Mouse (Mus musculus): Measurements from ENCODE around the gene March9. TPM values are rescaled to one million over a fixed set of nuclear protein-coding genes. Genes with fewer than 3 reads are reported as not detected.
"Not testable (repeated sequence)": the region's sequence is repeated elsewhere in the genome, so short reads cannot be mapped to it uniquely, and the experiment has no call there.

Gene March9
- total RNA-seq, 2 experiments from 2014 or later, result 21.3 to 21.6 TPM

DNA sequence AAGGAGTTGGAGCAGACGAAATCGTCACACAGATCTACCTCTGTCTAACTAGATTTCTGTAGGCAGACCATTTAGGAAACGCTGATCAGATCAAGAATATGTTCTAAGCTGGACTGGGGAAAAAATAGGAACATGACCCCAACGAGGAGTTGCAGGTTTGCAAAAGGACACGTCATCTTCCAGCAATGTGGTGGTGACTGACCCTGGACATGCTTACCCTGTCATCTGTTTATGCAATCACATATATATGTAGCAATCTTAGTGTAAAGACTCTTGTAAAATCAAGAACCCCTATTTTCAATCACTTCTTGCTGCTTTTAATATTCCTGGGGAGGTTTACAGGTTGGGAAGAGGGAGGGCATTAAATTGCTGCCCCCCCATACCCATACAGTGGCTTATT lies 2.5 kb upstream of the March9 start:
- DNase-seq, result no peak

GRCm38 (mm10) chr10:127062101-127062500 lies 2.1 kb upstream of the March9 start:
- DNase-seq, result not testable (repeated sequence)

GRCm38 (mm10) chr10:127061513-127061912 lies 1.5 kb upstream of the March9 start:
- DNase-seq, result no peak

DNA sequence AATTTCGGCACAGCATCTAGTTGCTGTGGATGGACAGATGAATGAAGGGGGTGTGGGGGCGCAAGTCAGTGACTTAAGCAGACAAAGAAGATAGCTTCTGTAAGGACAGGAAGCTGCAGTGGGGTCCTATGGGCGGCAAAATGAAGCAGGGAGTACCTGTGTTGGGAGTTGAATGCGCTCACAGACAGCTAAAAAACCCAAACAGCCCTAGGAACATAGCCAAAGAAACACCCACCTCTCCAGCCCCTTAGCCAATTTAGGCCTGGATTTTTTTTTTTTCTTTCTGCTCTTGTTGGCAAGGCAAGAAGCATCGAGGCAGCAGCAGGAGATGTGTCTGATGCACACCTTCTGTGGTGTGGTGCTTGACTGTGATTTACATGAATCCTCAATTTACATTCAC lies 1.1 kb upstream of the March9 start:
- no peak for DNase-seq

DNA sequence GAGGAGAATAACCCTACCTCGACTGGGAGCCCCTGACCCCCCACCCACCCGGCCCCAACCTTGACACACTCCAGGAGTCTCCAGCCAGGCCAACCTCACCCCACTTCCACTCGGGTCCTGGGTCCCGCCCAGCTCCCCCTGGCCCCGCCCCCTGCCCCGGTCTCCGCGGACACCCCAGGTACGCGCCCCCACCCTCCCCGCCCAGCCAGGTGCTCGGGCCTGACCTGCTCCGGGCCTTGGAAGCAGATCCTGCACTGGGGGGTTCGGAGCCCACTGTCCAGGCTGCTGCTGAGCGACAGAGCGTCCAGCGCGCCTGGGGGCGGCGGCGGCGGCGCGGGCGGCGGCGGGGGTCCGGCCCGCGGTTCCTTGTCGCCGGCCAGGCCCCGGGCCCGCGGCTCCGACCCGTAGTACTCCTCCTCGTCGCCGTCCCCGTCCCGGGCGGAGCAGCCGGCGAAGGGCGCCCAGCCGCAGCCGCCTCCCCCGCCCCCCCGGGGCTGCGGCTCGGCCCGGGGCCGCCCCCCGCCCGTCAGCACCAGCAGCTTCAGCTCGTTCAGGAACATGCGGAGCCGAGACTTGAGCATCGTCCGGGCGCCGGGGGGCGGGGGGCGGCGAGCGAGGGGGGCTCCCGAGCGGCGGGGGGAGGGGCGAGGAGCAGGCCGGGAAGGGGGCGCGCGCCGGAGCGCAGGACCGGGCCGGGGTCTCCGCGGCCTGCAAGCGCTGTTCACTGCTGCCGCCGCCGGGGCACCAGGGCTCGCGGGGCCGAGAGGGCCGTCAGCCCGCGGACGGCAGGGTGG lies 613 bp downstream of the March9 start:
- no peak for DNase-seq

DNA sequence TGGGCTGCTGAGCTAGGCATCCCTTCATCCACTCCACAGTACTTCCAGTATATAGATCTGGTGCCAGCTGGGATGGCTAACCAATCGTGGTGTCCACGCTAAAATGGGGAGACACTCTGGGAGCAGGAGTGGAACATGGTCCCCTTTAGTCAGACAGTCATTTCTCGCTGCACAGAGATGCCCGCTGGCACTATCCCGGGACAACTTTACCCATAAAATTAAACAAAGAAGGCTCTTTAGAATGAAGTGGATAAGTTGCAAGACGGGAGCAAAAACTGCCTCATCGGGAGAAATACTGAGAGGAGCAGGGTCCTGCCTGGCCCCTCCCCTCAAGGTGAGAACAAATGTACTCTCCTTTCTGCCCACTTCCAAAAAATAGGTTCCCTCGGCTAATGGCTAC lies 1.3 kb downstream of the March9 start:
- no peak for DNase-seq

DNA sequence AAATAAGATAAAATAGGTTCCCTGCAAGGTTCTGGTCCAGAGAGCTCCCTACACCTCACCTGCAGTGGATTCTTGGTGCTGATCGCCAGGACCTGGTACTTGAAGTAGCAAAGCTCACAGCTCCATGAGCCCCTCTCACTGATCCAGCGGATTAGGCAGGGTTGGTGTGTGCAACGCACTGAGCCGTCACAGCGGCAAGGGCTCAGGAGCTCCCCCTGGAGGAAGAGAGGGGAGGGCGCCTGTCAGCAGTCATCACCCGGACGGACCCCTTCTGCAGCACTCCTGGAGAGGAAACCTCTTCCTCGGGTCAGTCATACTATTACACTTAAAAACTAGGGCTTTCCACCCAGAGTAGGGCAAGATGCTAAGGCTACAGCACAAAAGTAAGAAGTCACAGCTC lies 1.8 kb downstream of the March9 start:
- DNase-seq, result peak; percentile 74 to 80

DNA sequence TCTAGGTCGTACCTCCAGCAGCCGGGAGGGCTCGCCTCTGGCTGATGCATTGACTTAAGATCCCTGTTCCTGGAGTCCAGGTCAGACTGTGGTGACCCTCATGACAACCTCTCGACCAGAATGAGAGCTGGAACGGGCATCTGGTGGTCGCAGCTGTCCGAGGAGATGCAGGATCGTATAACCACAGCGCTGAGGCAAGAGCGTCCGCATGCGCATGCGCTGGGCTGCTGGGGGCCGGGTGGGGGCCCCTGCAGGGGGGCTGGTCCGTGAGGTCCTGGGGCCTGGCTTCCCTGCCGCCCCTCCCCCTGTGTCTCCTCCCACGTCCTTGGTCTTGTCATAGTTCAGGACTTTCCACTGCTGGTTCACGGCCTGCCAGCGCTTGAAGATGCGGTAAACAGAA lies 3.5 kb downstream of the March9 start:
- DNase-seq, result no peak

DNA sequence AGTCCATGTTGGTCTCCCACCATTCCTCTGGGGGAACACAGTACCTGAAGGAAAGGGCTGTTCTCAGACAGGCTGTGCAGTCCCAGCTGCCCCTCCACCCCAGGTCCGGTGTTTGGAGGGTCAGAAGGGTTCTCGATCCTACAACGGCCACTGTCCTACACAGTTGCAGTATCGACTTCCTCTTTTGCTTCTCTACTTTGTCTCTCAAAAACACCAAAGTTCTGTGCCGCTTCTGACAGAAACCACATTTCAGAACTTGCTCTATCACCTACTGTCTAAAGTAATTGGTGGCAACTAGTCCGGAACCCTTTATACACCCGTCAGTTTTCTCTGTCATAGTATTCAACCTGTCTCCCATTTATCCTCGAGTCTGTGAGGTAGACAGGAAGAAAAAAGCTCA lies 4.6 kb downstream of the March9 start:
- DNase-seq, result no peak

DNA sequence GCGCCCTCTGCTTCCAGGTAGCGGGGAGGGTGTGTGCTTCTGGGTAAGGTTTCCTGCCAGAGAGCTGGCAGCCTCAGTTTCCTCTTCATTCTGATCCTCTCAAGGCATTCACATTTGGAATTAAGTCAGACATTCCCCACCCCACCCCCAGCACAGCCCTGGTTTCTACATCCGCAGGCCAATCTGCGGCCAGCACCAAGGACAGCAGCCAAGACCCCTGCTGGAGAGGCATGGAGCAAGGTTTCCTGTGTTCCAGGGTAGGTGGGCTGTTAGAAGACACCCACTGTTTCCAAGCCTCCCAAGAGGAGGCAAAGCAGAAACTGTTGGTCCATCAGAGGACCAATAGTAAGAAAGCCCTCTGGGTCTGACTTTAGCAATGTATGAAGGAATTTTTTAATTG lies 5.3 kb downstream of the March9 start:
- no peak for DNase-seq

DNA sequence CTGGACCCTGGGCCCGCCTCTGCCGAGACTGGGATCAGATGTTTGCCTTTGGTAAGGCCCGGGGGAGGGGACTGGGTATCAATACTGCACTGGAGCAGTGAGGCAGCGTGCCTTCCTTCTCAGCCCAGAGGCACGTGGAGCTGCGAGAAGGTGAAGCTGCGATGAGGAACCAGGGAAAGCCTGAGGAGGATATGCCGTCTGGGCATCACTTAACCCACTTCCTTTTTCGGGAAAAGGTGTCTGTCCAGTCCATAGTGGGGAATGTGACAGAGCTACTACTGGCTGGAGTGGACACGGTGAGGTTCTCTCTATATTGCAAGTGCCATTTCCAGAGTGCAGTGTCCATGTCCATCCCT lies 9.9 kb downstream of the March9 start:
- DNase-seq, result no peak

DNA sequence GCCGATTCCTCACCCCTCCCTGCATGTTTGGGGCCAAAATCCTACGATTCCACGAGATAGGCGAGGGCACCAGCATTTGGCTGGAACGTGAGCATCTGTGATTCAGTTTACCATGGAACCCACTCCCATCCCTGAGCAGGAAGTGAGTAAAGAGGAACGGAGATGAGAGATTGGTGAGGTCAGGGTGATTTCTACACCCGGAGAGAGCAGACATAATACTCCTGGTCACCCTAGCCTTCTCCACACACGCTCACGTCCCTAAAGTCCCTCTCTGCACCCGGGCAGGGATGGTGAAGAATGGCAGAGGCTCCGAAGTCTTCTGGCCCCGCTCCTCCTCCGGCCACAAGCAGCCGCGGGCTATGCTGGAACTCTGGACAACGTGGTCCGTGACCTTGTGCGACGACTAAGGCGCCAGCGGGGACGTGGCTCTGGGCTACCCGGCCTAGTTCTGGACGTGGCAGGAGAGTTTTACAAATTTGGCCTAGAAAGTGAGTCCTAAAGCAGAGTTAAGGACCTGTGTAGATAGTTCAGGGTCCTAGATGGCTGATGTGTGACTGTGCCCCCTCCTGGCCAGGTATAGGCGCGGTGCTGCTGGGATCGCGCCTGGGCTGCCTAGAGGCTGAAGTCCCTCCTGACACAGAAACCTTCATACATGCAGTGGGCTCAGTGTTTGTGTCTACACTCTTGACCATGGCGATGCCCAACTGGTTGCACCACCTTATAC lies 10.4 kb downstream of the March9 start:
- no peak for DNase-seq

DNA sequence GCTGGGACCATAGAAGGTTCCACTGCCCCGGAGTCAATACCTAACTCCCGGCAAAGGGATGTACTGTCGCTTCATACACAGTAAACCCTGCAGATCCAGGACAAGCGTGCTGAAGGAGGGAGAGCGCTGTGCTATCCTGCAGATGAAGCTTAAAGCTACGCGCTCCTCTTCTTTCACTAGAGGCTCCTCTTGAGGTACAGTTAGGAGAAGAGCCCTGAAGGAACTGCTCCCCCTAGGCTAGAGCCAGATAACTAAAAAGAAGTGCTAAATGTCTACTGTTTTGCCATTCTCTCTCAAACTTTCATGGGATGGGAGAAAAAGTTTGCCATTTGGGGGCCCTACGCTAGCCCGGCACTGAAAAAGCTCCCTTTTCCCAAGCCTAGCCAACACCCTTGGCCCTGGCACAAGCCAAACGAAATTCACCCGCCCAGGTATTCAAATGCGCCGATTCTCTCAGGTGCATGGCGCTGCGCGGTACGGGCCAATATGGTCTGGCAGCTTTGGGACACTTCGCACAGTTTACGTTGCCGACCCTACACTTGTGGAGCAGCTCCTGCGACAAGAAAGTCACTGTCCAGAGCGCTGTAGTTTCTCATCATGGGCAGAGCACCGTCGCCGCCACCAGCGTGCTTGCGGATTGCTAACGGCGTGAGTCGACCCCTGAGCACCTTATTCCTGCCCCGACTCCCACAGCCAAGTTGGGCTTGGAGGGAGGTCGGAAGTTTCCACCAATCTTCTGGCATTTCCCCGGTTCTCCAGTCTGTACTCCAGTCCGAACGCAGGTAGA lies 11.2 kb downstream of the March9 start:
- no peak for DNase-seq

- no peak for DNase-seq
These were observed 12.0 kb downstream of the March9 start, which contains the start of gene Cyp27b1 for GRCm38 (mm10) chr10:127047954-127048353. TSS of gene Cyp27b1 (plus strand) at chr10:127048250.

DNA sequence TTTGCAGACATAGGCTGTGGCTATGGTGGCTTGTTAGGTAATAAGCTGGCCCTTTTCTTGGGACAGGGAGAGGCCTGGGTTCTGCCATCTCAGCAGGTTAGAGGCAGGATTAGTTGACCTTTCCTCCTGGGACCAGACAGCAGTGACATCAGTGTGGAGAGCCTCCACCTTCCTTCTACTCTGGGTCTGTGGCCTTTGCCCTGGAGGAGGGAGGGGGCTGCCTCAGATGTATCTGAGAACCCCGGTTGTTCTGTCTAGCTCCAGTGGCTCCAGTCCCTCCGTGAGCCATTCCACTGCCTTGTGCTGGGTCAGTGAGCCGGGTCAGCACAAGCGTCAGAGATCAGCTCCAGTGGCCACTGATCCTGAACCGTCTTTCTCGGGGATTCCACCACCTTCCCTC lies 16.8 kb downstream of the March9 start:
- no peak for DNase-seq

GRCm38 (mm10) chr10:127042468-127043115 lies 17.4 kb downstream of the March9 start:
- no peak for DNase-seq

- DNase-seq, result peak; percentile 92
These were observed 18.1 kb downstream of the March9 start for GRCm38 (mm10) chr10:127041774-127042338.

GRCm38 (mm10) chr10:127041274-127041766 lies 18.7 kb downstream of the March9 start, which contains the start of the genes Mettl1 and Eef1akmt3:
TSS of gene Mettl1 (plus strand) at chr10:127041414.
TSS of gene Eef1akmt3 (minus strand) at chr10:127041513.
- peak in 1 of 2 experiments; percentile 50 for DNase-seq

DNA sequence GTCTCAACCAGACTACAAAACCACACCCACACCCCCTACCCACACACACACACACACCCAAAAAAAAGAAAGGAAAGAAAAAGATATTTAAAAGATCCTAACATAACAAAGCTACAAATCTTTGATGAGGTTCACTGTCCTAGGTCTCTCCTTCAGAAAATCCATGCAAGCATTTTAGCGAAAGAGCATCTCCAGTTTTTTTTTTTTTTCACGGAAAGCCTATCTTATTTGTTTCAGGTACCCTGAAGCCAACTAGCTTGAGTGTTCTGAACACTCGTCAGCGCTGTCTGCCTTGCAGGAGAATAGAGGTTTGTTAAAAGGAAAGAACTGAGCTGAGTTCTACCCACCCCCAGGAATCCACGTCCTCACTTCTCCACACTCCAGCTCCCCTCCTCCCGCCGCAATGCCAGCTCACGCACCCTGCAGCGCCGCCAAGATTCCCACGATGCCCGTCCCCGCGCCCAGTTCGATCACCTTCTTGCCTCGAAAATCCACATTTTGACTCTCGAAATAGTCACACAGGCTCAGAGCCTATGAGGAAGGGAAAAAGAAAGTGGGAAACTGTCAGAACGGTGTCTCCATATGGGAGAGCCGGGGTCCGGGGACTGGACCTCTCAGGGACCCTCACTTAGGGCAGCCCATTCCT lies 19.3 kb downstream of the March9 start:
- no peak for DNase-seq

GRCm38 (mm10) chr10:127037641-127038040 lies 22.3 kb downstream of the March9 start:
- no peak for DNase-seq

- DNase-seq, result no peak
These were observed 23.7 kb downstream of the March9 start for GRCm38 (mm10) chr10:127036273-127036672.
